Mouse (Mus musculus) midbrain, postnatal 0 days (tissue): ENCODE measurements around the gene Rbm19. TPM values are rescaled to one million over a fixed set of nuclear protein-coding genes. Genes with fewer than 3 reads are reported as not detected.
A peak's percentile ranks its signal among the peaks of the same experiment; 100 is the strongest.

Experiments used
- ATAC-seq: fragments of 200-750 bp; cut with Nextera tagmentation; 2 replicates; pipeline ENCODE4 v1.8.0; 2017; ENCODE audit warnings: moderate number of reproducible peaks, mild to moderate bottlenecking, moderate TSS enrichment, moderate library complexity; ENCODE audit not compliant: low FRiP score
- DNase-seq: peaks from one replicate; pipeline ENCODE4 v3.0.0-alpha.2; 2015; ENCODE audit warnings: low spot score
- H3K27ac ChIP-seq: fragments of 300-500 bp; sonication (generic); 2 replicates; pipeline ENCODE4 v1.5.1; 2014; ENCODE audit warnings: low read depth, mild to moderate bottlenecking, low read length, mixed read lengths
- H3K27me3 ChIP-seq: fragments of 300-500 bp; sonication (generic); 2 replicates; pipeline ENCODE4 v1.6.1; 2014; ENCODE audit warnings: low read length, control low read depth, mixed read lengths; ENCODE audit not compliant: insufficient read depth
- H3K36me3 ChIP-seq: fragments of 300-500 bp; sonication (generic); 2 replicates; pipeline ENCODE4 v1.6.1; 2014; ENCODE audit warnings: low read length, control low read depth, mixed read lengths; ENCODE audit not compliant: insufficient read depth
- H3K4me1 ChIP-seq: fragments of 300-500 bp; sonication (generic); 2 replicates; pipeline ENCODE4 v1.6.1; 2014; ENCODE audit warnings: mild to moderate bottlenecking, control low read depth, antibody characterized with exemption, low read length, mixed read lengths; ENCODE audit not compliant: insufficient read depth
- H3K4me2 ChIP-seq: fragments of 300-500 bp; sonication (generic); 2 replicates; pipeline ENCODE4 v1.6.1; 2014; ENCODE audit warnings: low read depth, mild to moderate bottlenecking, low read length, mixed read lengths; ENCODE audit not compliant: poor library complexity, severe bottlenecking
- H3K4me3 ChIP-seq: fragments of 300-500 bp; sonication (generic); 2 replicates; pipeline ENCODE4 v1.5.1; 2014; ENCODE audit warnings: low read depth, mild to moderate bottlenecking, low read length, moderate library complexity
- H3K9ac ChIP-seq: fragments of 300-500 bp; sonication (generic); replicated peaks from 2 replicates; pipeline ENCODE4 v1.6.1; 2014; ENCODE audit warnings: mild to moderate bottlenecking, low read length, moderate library complexity, mixed read lengths; ENCODE audit not compliant: poor library complexity, severe bottlenecking
- H3K9me3 ChIP-seq: fragments of 300-500 bp; sonication (generic); 2 replicates; pipeline ENCODE4 v1.6.1; 2016; ENCODE audit warnings: low read length, control low read depth
- CTCF ChIP-seq: IDR thresholded peaks from 2 replicates; pipeline ENCODE4 v1.5.1; 2016; ENCODE audit warnings: antibody characterized with exemption, mild to moderate bottlenecking
- WGBS: fragments of 180-500 bp; shearing (Covaris S2); extraction: QIAGEN DNeasy Blood & Tissue Kit; methylation state at CpG from one replicate; pipeline ENCODE4 v1.1.7; 2014; 5-methylcytosine and 5-hydroxymethylcytosine counted together
- polyA plus RNA-seq: library from polyadenylated mRNA; unstranded; fragments of >200 nt; fragmentation: Nextera tagmentation; extraction: Ambion mirVana; gene quantifications from 2 replicates; pipeline ENCODE4 v1.2.1, GENCODE M21; 2015
- total RNA-seq: library from RNA; depleted of rRNA; stranded (reverse); fragments of >200 nt; gene quantifications from 2 replicates; pipeline ENCODE4 v1.2.3, GENCODE M21; 2014

Rbm19 gene
- total and polyA plus RNA-seq, 2 experiments from 2014 or later = 17.5 to 34.7 TPM

- Histone ChIP-seq H3K9me3 (no peaks in the 10 kb centered on the region), H3K27ac (no peak overlapping the region), H3K36me3 (no peaks in the 10 kb centered on the region), H3K4me3 (no peak overlapping the region), H3K9ac (no peak overlapping the region), H3K27me3 (no peaks in the 10 kb centered on the region), H3K4me2 (no peak overlapping the region), H3K4me1 (0 out of 2 replicates have a peak, but pooled peaks cover 6% of the 10 kb centered on the region)
- peak; percentile 65 for TF ChIP-seq CTCF
- WGBS = 48% methylated on average over 3 of the region's 3 CpGs
- DNase-seq (peak; percentile 39), ATAC-seq (no peak)
Measured at GRCm38 (mm10) chr5:120153140-120153539, 36.9 kb downstream of the Rbm19 start.

GRCm38 (mm10) chr5:120155672-120156071 is 39.4 kb downstream of the Rbm19 start:
- no peak for ATAC-seq
- Histone ChIP-seq H3K4me3 (no peak overlapping the region), H3K4me2 (no peak overlapping the region), H3K36me3 (no peaks in the 10 kb centered on the region), H3K4me1 (0 out of 2 replicates have a peak, but pooled peaks cover 6% of the 10 kb centered on the region), H3K27me3 (no peaks in the 10 kb centered on the region), H3K9ac (peak overlapping the region; percentile 48; the same call in 1 of the 2 replicates), H3K27ac (no peak overlapping the region), H3K9me3 (no peaks in the 10 kb centered on the region)
- WGBS = 37% methylated on average over 10 of the region's 10 CpGs
- no peak for TF ChIP-seq CTCF
- DNase-seq = no peak

- WGBS = 43% methylated on average over 21 of the region's 21 CpGs
- ATAC-seq = no peak
- H3K4me2 ChIP-seq = no peak overlapping the region
- H3K27ac ChIP-seq = peak overlapping the region; percentile 69
- 0 out of 2 replicates have a peak, but pooled peaks cover 6% of the 10 kb centered on the region for H3K4me1 ChIP-seq
- no peaks in the 10 kb centered on the region for H3K9me3 ChIP-seq
- DNase-seq = peak; percentile 48
- peak; percentile 10; the same call in 1 of the 2 replicates for TF ChIP-seq CTCF
- no peaks in the 10 kb centered on the region for H3K36me3 ChIP-seq
- no peaks in the 10 kb centered on the region for H3K27me3 ChIP-seq
- H3K4me3 ChIP-seq = no peak overlapping the region
- peak overlapping the region; percentile 48; the same call in 1 of the 2 replicates for H3K9ac ChIP-seq
Measured at GRCm38 (mm10) chr5:120156166-120156909, 40.1 kb downstream of the Rbm19 start.

GRCm38 (mm10) chr5:120157115-120157514 is 40.9 kb downstream of the Rbm19 start:
- H3K36me3 ChIP-seq = no peaks in the 10 kb centered on the region
- no peak overlapping the region for H3K4me3 ChIP-seq
- no peak for TF ChIP-seq CTCF
- H3K27me3 ChIP-seq = no peaks in the 10 kb centered on the region
- peak overlapping the region; percentile 69; the same call in 1 of the 2 replicates for H3K27ac ChIP-seq
- no peak overlapping the region for H3K4me2 ChIP-seq
- WGBS = 79% methylated on average over 3 of the region's 3 CpGs
- DNase-seq = no peak
- ATAC-seq = no peak
- 0 out of 2 replicates have a peak, but pooled peaks cover 6% of the 10 kb centered on the region for H3K4me1 ChIP-seq
- no peak overlapping the region for H3K9ac ChIP-seq
- H3K9me3 ChIP-seq = no peaks in the 10 kb centered on the region

- Histone ChIP-seq H3K27ac (no peak overlapping the region), H3K36me3 (no peaks in the 10 kb centered on the region), H3K9me3 (no peaks in the 10 kb centered on the region), H3K27me3 (no peaks in the 10 kb centered on the region), H3K4me2 (no peak overlapping the region), H3K4me3 (no peak overlapping the region), H3K9ac (no peak overlapping the region), H3K4me1 (0 out of 2 replicates have a peak, but pooled peaks cover 6% of the 10 kb centered on the region)
- ATAC-seq (no peak), DNase-seq (no peak)
- 75% methylated on average over 2 of the region's 2 CpGs for WGBS
- TF ChIP-seq CTCF = no peak
Measured at GRCm38 (mm10) chr5:120158476-120158875, 42.2 kb downstream of the Rbm19 start.
